Mouse (Mus musculus) frontal cortex, postnatal 36 days (tissue): ENCODE data around the gene Ube2d1.

ENCODE experiments used
- DNase-seq, 2 experiments: peaks; one replicate each; pipeline ENCODE4 v3.0.0; 2022; ENCODE audit warnings: low spot score in 2 of 2

The Ube2d1 gene

GRCm38 (mm10) chr10:71284511-71285125, 444 bp downstream of the Ube2d1 start:
- no peak for DNase-seq

DNA sequence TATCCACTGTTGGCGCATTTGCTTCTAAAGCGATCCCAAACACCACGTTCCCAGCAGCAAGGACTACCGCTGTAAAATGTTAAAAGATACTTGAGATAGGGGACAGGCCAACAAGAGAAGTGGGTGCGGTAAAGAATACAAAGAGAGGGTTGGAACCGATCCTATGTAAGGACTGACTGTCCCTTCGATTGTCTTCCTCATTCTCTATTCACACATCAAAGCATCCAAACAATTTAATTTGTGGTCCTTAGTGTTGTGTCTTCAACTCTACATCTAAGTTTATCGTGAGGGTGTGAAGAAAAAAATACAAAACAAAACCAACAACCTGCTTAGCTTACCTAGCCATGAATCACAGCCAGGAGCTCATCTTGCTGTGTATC, 941 bp downstream of the Ube2d1 start:
- DNase-seq = no peak

DNA sequence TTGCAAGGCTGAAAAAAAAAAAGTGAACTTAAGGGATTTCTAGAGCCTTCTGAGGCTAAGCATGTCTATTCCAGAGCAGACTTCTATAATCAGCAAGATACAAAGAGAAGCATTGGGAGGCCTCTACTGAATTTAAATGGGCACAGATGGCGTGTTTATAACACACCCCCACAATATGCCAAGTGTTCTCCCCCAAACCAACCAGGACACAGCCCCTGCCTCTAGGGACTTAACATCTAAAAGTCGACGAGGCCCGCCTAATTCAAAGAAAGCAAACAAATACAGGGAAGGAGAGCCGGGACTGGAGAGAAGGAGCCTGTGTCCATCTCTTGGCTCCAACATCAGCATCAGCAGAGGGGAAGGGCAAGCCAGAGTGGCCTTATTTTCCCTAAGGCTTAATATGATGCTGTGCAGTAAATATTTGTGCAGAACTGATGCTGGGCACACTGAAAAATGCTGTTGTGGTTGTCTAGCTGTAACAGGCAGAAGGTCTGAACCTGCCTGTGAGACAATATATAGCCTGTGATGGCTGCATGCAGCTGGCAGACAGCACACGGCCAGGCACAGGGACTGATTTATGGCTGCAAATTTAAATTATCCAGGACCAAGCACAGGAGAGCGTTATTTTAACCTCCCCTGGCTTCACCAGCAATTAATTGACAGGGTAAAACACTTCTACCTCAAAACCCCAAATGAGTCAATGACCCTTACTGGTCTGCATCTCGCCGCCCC, 11.9 kb downstream of the Ube2d1 start:
- peak in 1 of 2 experiments; percentile 52 for DNase-seq

GRCm38 (mm10) chr10:71267973-71268372, 17.1 kb downstream of the Ube2d1 start:
- DNase-seq = no peak

- no peak for DNase-seq
Measured at GRCm38 (mm10) chr10:71267511-71267910, 17.6 kb downstream of the Ube2d1 start.

GRCm38 (mm10) chr10:71265067-71265466, 20.0 kb downstream of the Ube2d1 start:
- DNase-seq = no peak

DNA sequence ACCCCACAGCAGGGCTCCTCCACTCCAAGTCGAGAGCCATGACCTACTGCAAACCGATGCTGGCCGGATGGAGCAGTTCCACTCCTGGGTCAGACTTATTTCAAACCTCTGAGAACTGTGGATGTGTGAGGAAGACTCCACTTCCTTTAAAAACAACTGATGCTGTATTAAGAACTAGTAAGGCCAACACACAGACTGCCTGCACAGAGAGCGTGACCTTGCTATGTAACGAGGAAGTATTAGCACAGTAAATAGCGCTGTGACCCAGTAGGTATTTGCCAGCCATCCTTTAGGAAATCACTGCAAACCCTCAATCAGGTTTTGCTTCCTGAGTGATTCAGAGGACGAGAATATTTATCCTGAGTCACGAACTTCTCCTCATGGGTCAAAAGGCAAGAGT, 23.4 kb downstream of the Ube2d1 start:
- DNase-seq = no peak

- no peak for DNase-seq
Measured at GRCm38 (mm10) chr10:71258943-71259342, 26.1 kb downstream of the Ube2d1 start.

- no peak for DNase-seq
Measured at GRCm38 (mm10) chr10:71258516-71258915, 26.5 kb downstream of the Ube2d1 start.

- no peak for DNase-seq
Measured at GRCm38 (mm10) chr10:71253147-71253546, 31.9 kb downstream of the Ube2d1 start.

- no peak for DNase-seq
Measured at GRCm38 (mm10) chr10:71252421-71252820, 32.6 kb downstream of the Ube2d1 start.

DNA sequence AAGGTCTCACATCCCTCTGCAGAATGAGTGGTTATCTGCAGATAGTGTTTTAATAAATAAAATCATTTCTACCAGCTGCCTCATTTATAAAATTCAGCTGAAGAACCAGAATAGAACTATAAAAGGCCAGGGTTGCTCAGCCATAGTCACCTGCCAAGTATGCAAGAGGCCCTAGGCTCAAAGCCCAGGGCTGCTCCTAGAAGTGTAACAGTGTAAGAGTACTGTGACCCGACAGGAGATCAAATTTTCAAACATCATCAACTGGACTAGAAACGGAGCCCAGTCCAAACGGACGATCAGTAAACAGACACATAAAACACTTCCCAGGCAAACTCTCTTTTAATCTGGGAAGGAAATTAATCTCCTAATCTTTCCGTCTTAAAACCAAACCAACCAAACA, 33.2 kb downstream of the Ube2d1 start:
- DNase-seq = no peak

GRCm38 (mm10) chr10:71251256-71251655, 33.8 kb downstream of the Ube2d1 start:
- DNase-seq = no peak

DNA sequence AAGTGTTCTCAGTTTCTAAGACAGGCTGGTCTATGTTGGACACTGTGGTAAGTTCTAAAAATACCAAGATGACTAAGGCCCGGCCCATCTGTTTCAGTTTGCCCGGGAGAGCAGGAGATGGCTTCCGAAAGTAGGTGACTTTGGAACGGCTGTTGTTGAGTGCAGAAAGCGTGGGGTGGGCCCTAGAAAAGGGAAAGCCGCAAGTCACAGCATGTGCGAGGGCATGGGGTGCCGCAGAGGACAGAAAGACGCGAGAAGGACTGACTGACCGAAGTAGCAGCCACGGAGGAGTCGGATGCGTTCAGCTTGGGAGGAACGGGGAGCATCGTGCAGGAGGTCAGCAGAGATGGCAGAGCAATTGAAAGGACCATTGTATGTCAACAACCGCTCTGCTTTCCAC, 34.6 kb downstream of the Ube2d1 start:
- DNase-seq = peak; percentile 65 to 76

- peak in 1 of 2 experiments; percentile 36 for DNase-seq
Measured at GRCm38 (mm10) chr10:71249086-71249880, 35.8 kb downstream of the Ube2d1 start.

DNA sequence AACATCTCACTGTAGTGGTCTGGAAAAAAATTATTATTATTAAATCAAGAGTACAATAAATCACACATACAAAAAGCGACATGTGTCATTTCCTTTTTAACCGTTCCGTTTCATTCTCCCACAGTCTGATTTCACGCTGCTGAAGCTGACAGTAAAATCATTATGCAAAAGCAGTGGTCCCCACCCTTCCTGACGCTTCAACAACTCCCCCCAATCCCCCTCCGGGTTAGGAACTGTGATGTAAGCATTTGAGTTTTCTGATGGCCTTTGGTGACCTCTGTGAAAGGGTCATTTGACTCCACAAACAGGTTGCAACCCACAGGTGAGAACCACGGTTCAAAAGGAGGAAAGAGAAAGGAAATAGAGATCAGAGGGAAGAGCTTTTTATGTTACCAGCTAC, 38.1 kb downstream of the Ube2d1 start:
- DNase-seq = no peak

DNA sequence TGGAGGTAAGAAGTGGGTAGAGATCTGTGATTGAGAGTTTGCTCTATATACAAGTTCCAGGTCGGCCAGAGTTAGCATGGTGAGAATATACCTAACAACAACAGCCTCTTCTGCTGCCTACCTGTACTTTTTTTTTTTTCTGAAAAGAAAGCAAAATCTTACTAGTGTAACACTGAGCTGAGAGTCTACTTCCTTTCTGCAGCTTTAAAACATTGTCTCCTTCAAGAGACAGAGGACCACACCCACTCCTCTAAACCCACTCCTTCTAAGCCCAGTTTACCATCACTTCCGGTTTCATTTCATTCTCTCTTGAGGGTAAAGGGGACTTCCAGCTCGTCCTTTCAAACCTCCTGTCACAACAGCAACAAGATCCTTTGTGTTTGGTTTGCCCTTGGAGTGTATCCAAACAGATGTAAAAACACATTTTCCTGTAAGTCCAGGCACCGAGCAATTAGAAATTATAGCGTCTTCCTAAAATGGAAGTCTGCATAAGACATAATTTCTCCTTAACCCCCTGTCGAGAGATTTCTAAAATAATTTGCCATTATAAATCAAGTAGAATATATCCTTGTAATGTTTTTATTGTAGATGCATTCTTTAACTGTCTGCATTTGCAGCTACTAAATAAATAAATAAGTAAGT, 45.5 kb downstream of the Ube2d1 start:
- DNase-seq = no peak

DNA sequence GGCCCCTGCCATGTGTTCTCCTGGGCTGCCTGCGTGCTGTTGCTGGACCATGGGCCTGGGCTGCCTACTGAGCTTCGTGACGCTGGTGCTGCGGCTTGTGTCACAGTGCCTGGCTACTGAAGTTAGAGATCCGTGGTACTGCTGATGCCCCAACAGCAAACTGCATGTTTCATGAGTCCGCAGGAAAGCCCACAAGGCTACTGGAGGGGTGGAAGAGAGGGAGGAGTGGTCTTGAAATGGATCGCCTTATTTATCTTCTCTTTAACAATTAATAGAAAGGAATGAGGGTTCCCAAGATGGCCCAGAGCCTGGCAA, 46.9 kb downstream of the Ube2d1 start, which contains the start of gene Tfam:
TSS of gene Tfam (minus strand) at position 41 of the 315 bp plus-strand sequence.
- DNase-seq = no peak

DNA sequence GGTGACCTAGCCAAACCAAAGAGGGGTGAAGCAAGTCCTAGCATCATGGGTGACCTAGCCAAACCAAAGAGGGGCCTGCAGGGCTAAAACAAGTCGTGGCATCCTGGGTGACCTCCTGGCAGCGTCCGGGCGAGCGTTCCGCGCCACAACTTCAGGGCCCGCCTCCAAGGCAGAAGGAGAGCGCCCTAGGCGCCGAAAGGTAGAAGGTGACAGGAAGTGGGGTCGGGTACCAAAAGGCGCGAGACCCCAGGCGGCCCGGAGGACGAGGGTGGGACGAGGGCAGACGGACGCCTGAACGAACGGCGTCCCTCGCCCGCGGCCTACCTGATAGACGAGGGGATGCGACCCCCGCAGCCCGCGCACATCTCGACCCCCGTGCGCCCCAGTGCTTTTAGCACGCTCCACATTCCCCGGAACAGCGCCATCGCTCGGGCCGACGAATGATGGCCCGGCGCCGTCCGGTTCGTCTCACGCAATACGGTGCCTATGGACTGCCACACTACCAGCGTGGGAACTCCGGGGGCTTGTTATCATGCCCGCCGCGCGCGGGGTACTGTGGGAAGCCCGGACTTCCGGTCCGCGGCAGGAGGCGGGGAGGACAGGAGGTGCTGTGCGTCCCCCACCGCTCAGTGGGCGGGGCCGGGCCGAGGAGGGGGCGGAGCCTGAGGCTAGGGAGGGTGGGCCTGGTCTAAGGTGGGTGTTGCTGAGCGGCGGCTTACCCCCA, 47.4 kb downstream of the Ube2d1 start:
- DNase-seq = peak; percentile 93 to 94

DNA sequence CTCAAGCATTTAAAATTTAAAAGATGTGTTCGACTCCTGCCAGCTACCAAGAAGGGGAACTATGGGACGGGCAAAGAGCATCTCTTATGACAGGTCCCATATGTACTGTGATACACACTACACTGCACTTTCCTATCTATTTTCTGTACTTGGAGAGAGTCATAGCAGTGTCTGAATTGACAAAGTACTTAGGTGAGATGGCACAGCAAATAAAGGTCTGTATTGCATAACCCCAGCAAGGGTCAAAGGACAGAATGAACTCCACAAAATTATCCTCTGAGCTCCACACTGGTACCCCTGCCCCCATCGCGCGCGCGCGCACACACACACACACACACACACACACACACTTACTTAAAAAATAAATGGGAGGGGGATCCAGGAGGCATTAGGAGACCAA, 51.0 kb downstream of the Ube2d1 start:
- DNase-seq = no peak

DNA sequence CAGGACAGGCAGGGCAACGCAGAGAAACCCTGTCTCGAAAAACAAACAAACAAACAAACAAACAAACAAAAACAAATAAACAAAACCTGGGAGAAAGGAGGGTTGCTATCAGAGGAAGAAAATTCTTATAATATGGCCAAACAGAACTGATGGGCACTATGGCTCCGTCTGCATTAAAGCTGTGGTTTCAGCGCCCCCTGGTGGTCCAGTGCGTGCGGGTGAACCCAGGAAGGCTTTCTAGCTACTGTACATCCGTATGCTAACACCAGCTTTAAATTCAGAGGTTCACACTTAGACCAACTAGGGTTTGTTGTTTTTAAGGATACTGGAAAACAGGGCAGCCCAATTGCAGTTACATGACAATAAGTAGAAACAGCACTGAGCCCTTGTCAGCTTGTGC, 59.2 kb downstream of the Ube2d1 start:
- peak; percentile 86 for DNase-seq

DNA sequence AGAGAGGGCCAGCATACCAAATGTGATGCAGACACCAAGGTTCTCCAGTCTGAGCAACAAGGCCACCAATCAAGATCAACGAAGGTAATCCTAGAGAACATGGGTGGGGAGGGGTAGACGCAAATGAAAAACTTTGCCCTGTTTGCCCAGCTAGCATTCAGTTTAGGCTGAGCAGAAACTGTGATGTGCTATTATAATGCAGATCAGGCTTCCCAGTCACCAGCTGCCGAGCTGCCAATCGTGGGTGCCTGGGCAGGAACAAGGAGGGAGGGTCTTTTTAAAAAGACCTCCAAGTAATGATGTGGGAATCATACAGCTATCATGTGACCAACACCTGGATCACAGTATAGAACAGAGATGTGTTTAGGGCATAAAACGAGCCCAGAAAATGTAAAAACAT, 62.0 kb downstream of the Ube2d1 start:
- no peak for DNase-seq
